In genomic region chr10:117376580-117377189, GRCm38 (mm10) we compare ENCODE assay signal across 8 mouse cellular contexts. TPM values are rescaled to one million over a fixed set of nuclear protein-coding genes. Genes with fewer than 3 reads are reported as not detected.
DNase-seq lines count a peak whose midpoint lies in the region; ATAC-seq and TF ChIP-seq lines count a peak whose summit lies in the region.

No protein-coding gene starts in this region.

- intact Hi-C loops in left cerebral cortex, postnatal 4 days (cut with DNase I), result no loop called here

- H3K4me2 ChIP-seq in intestine, postnatal 0 days (replicated peaks; ENCODE audit: low read depth), result peak overlapping the region; percentile 79
- peak overlapping the region; percentile 63; the same call in 1 of the 2 replicates for H3K4me2 ChIP-seq in midbrain, embryonic 11.5 days

- H3K9ac ChIP-seq in intestine, postnatal 0 days (ENCODE audit: low read depth, low read length), result peak overlapping the region; percentile 97
- peak overlapping the region; percentile 100 for H3K9ac ChIP-seq in midbrain, embryonic 11.5 days (ENCODE audit: low read length)

- H3K9me3 ChIP-seq in embryonic facial prominence, embryonic 10.5 days, result no peaks in the 10 kb centered on the region; the same call in 1 of the 2 replicates
- no peaks in the 10 kb centered on the region for H3K9me3 ChIP-seq in intestine, postnatal 0 days (ENCODE audit: control insufficient read depth)
- H3K9me3 ChIP-seq in midbrain, embryonic 11.5 days (ENCODE audit: control insufficient read depth, low read length), result no peaks in the 10 kb centered on the region

- peak overlapping the region; percentile 98 for H3K27ac ChIP-seq in embryonic facial prominence, embryonic 10.5 days (replicated peaks)
- peak overlapping the region; percentile 92 for H3K27ac ChIP-seq in intestine, postnatal 0 days (ENCODE audit: low read depth, low read length)
- peak overlapping the region; percentile 88 for H3K27ac ChIP-seq in midbrain, embryonic 11.5 days (ENCODE audit: low read depth, low read length)

- ATAC-seq in granulocyte monocyte progenitor cell, adult 5-6 weeks (replicated peaks; ENCODE audit: poor library complexity, severe bottlenecking), result peak; percentile 97
- peak; percentile 96 for ATAC-seq in intestine, postnatal 0 days
- ATAC-seq in midbrain, embryonic 11.5 days (ENCODE audit: low FRiP score), result peak; percentile 97

- whole genome bisulfite sequencing in embryonic facial prominence, embryonic 10.5 days, result under 1% methylated on average over 83 of the region's 86 CpGs
- WGBS in intestine, postnatal 0 days, result under 1% methylated on average over 70 of the region's 86 CpGs
- WGBS in midbrain, embryonic 11.5 days, result under 1% methylated on average over 48 of the region's 86 CpGs

- peaks cover 10% of the 10 kb centered on the region; the same call in 1 of the 2 replicates for H3K36me3 ChIP-seq in embryonic facial prominence, embryonic 10.5 days (replicated peaks)
- no peaks in the 10 kb centered on the region for H3K36me3 ChIP-seq in intestine, postnatal 0 days (ENCODE audit: control insufficient read depth, insufficient read depth)
- H3K36me3 ChIP-seq in midbrain, embryonic 11.5 days (ENCODE audit: control insufficient read depth, insufficient read depth, low read length), result no peaks in the 10 kb centered on the region

- H3K27me3 ChIP-seq in embryonic facial prominence, embryonic 10.5 days (replicated peaks; ENCODE audit: low read depth, poor library complexity, severe bottlenecking), result no peaks in the 10 kb centered on the region
- H3K27me3 ChIP-seq in intestine, postnatal 0 days (replicated peaks; ENCODE audit: control insufficient read depth, insufficient read depth, low read length), result no peaks in the 10 kb centered on the region
- H3K27me3 ChIP-seq in midbrain, embryonic 11.5 days (ENCODE audit: control insufficient read depth, insufficient read depth, low read length), result no peaks in the 10 kb centered on the region

- H3K4me1 ChIP-seq in embryonic facial prominence, embryonic 10.5 days, result peaks cover 15% of the 10 kb centered on the region
- H3K4me1 ChIP-seq in intestine, postnatal 0 days (replicated peaks; ENCODE audit: control insufficient read depth, insufficient read depth, low read length), result no peaks in the 10 kb centered on the region
- H3K4me1 ChIP-seq in midbrain, embryonic 11.5 days (ENCODE audit: control insufficient read depth, insufficient read depth, low read length), result peaks cover 11% of the 10 kb centered on the region

- peak; percentile 99 for DNase-seq in adrenal gland, postnatal 14 days
- peak; percentile 99 for DNase-seq in embryonic facial prominence, embryonic 10.5 days (ENCODE audit: low spot score)
- peak; percentile 99 for DNase-seq in left cerebral cortex, postnatal 4 days
- DNase-seq in midbrain, embryonic 11.5 days (ENCODE audit: low spot score, missing footprints), result peak; percentile 100
- DNase-seq in right cerebral cortex, postnatal 4 days, result peak; percentile 99
- peak; percentile 91 for DNase-seq in yolk sac, embryonic 10.5 days (ENCODE audit: low spot score)

- peak; percentile 56 for TF ChIP-seq CTCF in intestine, postnatal 0 days (IDR thresholded peaks at IDR 0.05; ENCODE audit: low read depth)

- H3K4me3 ChIP-seq in embryonic facial prominence, embryonic 10.5 days, result peak overlapping the region; percentile 85
- H3K4me3 ChIP-seq in intestine, postnatal 0 days (ENCODE audit: low read depth, low read length), result peak overlapping the region; percentile 99
- peak overlapping the region; percentile 99 for H3K4me3 ChIP-seq in midbrain, embryonic 11.5 days (ENCODE audit: low read depth, low read length)

RNA-seq across cellular contexts. Expression of gene Cpsf6, which starts 3.1 kb away (rescaled TPM):
- total RNA-seq in adrenal gland, postnatal 14 days (2021), result 76.0 and 87.9 TPM in 2 replicates
- 223 and 230 TPM in 2 replicates for polyA plus RNA-seq in embryonic facial prominence, embryonic 10.5 days (2016; fragmentation: Nextera tagmentation; extraction: Ambion mirVana)
- 94.2 and 139 TPM in 2 replicates for total RNA-seq in granulocyte monocyte progenitor cell, adult 5-6 weeks (2014; fragmentation: Nextera tagmentation)
- 119 and 124 TPM in 2 replicates for total RNA-seq in granulocyte monocyte progenitor cell, adult 5-6 weeks (2017)
- polyA plus RNA-seq in intestine, postnatal 0 days (2015; fragmentation: Nextera tagmentation; extraction: Ambion mirVana), result 41.2 and 45.4 TPM in 2 replicates
- total RNA-seq in left cerebral cortex, postnatal 4 days (2021), result 100 to 1,000 TPM; 145 to 163 TPM
- polyA plus RNA-seq in midbrain, embryonic 11.5 days (2014; fragmentation: Nextera tagmentation; extraction: Ambion mirVana), result 235 and 238 TPM in 2 replicates

Comparison
In these comparisons a context has a peak if more than half of its experiments do, and no peak if none do; other contexts are left out.
1. Peak in every context shown above with its lines: DNase-seq, ATAC-seq, H3K4me3 ChIP-seq and H3K27ac ChIP-seq.